Mouse (Mus musculus) heart, embryonic 12.5 days (tissue): ENCODE data around the gene Mpi. TPM values are rescaled to one million over a fixed set of nuclear protein-coding genes. Genes with fewer than 3 reads are reported as not detected.
A peak's percentile ranks its signal among the peaks of the same experiment; 100 is the strongest.

ENCODE experiments used
- ATAC-seq: fragments of 200-750 bp; cut with Nextera tagmentation; 2 replicates; pipeline ENCODE4 v1.8.0; 2017; ENCODE audit warnings: moderate TSS enrichment, moderate library complexity; ENCODE audit not compliant: insufficient number of reproducible peaks, low FRiP score
- H3K27ac ChIP-seq: fragments of 300-500 bp; sonication (generic); 2 replicates; pipeline ENCODE4 v1.5.1; 2016; ENCODE audit warnings: mild to moderate bottlenecking, moderate library complexity; ENCODE audit not compliant: poor library complexity, severe bottlenecking
- H3K27me3 ChIP-seq: fragments of 300-500 bp; sonication (generic); replicated peaks from 2 replicates; pipeline ENCODE4 v1.6.1; 2016; ENCODE audit warnings: mild to moderate bottlenecking, moderate library complexity
- H3K36me3 ChIP-seq: fragments of 300-500 bp; sonication (generic); 2 replicates; pipeline ENCODE4 v1.6.1; 2016; ENCODE audit warnings: mild to moderate bottlenecking, moderate library complexity
- H3K4me1 ChIP-seq: fragments of 300-500 bp; sonication (generic); replicated peaks from 2 replicates; pipeline ENCODE4 v1.6.1; 2016; ENCODE audit warnings: mild to moderate bottlenecking
- H3K4me2 ChIP-seq: fragments of 300-500 bp; sonication (generic); 2 replicates; pipeline ENCODE4 v1.6.1; 2016; ENCODE audit warnings: mild to moderate bottlenecking, moderate library complexity
- H3K4me3 ChIP-seq: fragments of 300-500 bp; sonication (generic); 2 replicates; pipeline ENCODE4 v1.5.1; 2016; ENCODE audit warnings: mild to moderate bottlenecking
- H3K9ac ChIP-seq: fragments of 300-500 bp; sonication (generic); 2 replicates; pipeline ENCODE4 v1.6.1; 2016; ENCODE audit warnings: mild to moderate bottlenecking, moderate library complexity
- H3K9me3 ChIP-seq: fragments of 300-500 bp; sonication (generic); replicated peaks from 2 replicates; pipeline ENCODE4 v1.6.1; 2016; ENCODE audit warnings: mild to moderate bottlenecking, moderate library complexity
- WGBS: fragments of 180-500 bp; shearing (Covaris S2); methylation state at CpG from one replicate; pipeline ENCODE4 v1.1.7; 2016; 5-methylcytosine and 5-hydroxymethylcytosine counted together
- polyA plus RNA-seq: library from polyadenylated mRNA; unstranded; fragments of >200 nt; fragmentation: Nextera tagmentation; extraction: Ambion mirVana; gene quantifications from 2 replicates; pipeline ENCODE4 v1.2.1, GENCODE M21; 2016

The Mpi gene
- polyA plus RNA-seq, 1 experiment from 2014 or later, result 75.6 TPM

DNA sequence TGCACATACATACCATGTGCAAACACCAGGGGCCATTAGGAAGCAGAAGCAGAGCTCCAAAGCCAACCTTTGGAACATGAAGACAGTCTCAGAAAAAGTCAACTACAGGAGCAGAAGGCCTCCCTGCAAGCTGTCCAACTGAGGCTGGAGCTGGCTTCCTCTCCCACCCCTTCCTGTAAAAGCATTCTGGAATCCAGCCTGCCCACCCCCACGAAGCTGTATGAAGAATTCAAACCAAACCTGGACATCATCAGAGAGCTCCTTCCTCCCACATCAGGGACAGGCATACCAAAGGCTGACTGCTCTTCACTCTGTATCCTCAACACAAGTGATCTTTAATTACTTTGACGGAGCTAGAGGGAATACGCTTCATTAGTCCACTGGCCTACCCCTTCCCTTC lies 8.6 kb downstream of the Mpi start:
- Histone ChIP-seq H3K4me2 (no peak overlapping the region), H3K27me3 (no peaks in the 10 kb centered on the region), H3K9ac (no peak overlapping the region), H3K36me3 (peaks cover 89% of the 10 kb centered on the region), H3K9me3 (no peaks in the 10 kb centered on the region), H3K27ac (no peak overlapping the region), H3K4me3 (no peak overlapping the region), H3K4me1 (peaks cover 18% of the 10 kb centered on the region)
- no peak for ATAC-seq
- 79% methylated on average over 3 of the region's 3 CpGs for WGBS

DNA sequence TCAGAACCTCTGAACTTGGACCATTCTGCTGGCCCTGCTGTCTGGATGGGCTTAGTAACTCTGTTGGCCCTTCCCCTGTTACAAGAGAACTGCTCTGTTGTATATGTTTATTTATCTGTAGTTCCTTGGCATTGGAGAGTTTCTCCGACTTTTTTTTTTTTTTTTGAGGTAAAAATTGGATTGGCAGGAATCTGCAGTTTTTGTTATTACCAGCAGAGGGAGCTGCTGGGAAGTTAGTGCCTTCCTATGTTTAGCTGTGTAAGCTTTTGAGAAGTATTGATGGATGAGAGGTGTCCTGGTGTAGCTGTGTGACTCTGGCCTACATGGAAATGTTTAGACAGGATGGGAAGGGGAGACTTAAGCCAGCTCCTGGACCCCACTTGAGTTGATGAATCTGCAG lies 11.3 kb downstream of the Mpi start:
- Histone ChIP-seq H3K4me2 (no peak overlapping the region), H3K9ac (no peak overlapping the region), H3K4me3 (no peak overlapping the region), H3K27ac (no peak overlapping the region), H3K36me3 (peaks cover 70% of the 10 kb centered on the region), H3K27me3 (no peaks in the 10 kb centered on the region), H3K4me1 (peaks cover 14% of the 10 kb centered on the region), H3K9me3 (no peaks in the 10 kb centered on the region)
- no peak for ATAC-seq
- 13% methylated on average over 1 of the region's 1 CpGs for WGBS

DNA sequence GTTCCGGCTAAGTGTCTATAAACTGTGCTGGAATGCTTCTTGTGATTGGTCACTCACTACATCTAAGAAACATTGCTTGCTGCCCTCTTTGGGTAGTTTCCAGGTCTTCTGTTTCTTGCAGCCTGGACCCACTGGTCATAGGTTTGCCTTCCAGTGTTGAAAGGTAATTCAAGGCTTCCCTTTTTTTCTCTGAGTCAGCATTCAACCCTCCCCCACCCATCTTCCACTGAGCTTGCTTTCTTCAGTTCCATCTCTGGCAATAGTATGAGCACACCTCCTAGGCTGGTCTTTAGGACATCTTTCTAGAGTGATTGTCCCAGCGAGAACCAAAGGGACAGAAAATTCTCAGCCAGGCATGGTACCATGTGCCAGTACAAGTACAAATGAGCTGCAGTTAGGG lies 13.0 kb downstream of the Mpi start:
- no peak overlapping the region for H3K4me3 ChIP-seq
- no peak overlapping the region for H3K9ac ChIP-seq
- H3K4me2 ChIP-seq, result no peak overlapping the region
- H3K27me3 ChIP-seq, result no peaks in the 10 kb centered on the region
- H3K27ac ChIP-seq, result no peak overlapping the region
- H3K9me3 ChIP-seq, result no peaks in the 10 kb centered on the region
- no peak for ATAC-seq
- H3K4me1 ChIP-seq, result peaks cover 14% of the 10 kb centered on the region
- WGBS, result 87% methylated on average over 2 of the region's 2 CpGs
- peaks cover 56% of the 10 kb centered on the region for H3K36me3 ChIP-seq

GRCm38 (mm10) chr9:57537728-57538181 lies 14.8 kb downstream of the Mpi start:
- H3K36me3 ChIP-seq, result peaks cover 52% of the 10 kb centered on the region
- peak; percentile 54 for ATAC-seq

DNA sequence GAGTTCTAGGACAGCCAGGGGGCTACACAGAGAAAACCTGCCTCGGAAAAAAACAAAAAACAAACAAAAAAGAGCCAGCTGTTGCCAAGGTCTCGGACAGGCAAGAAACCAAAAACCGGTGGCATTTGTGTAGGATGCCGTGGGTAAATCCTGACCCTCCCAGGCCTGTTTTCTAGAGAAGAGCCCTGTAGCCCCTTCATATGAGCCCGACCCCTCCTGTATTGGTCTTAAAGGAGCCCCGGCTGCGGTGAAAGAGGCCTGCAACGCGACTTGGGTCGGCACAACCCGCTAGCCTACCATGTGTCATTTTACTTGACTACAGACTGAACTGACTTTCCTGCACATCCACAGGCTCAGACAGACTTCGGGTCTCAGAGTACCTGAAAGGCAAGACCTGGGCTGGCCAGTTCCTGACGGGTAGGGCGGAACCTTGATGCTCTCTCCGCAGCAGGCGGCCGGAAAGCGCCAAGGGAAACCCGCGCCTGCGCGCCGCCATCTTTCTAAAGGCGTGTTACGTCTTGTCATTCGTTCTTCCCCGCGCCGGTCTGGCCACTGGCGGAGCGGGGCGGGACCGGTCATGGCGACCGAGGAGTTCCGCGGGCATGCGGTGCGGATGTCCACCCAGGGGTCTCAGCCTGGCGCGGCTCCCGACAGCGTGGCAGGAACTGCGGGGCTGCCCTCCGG lies 15.4 kb downstream of the Mpi start, which contains the start of gene Fam219b:
Gene Fam219b (plus strand): TSS at position 485 of the 684 bp plus-strand sequence.
- Histone ChIP-seq H3K4me3 (peak within 1 kb of the TSS; percentile 81), H3K9me3 (no peaks in the 10 kb centered on the region), H3K4me2 (peak within 1 kb of the TSS; percentile 71), H3K36me3 (peaks cover 52% of the 10 kb centered on the region), H3K27me3 (no peaks in the 10 kb centered on the region), H3K27ac (peak within 1 kb of the TSS; percentile 83), H3K9ac (peak within 1 kb of the TSS; percentile 85), H3K4me1 (peaks cover 14% of the 10 kb centered on the region)
- ATAC-seq, result peak; percentile 85
- WGBS, result 3% methylated on average over 45 of the region's 45 CpGs

More at GRCm38 (mm10) chr9:57537728-57538181, 14.8 kb downstream of the Mpi start:
- Histone ChIP-seq H3K9ac (peak overlapping the region; percentile 85), H3K27ac (peak overlapping the region; percentile 83), H3K4me1 (peaks cover 14% of the 10 kb centered on the region), H3K4me2 (peak overlapping the region; percentile 71), H3K9me3 (no peaks in the 10 kb centered on the region), H3K27me3 (no peaks in the 10 kb centered on the region), H3K4me3 (peak overlapping the region; percentile 81)
- under 1% methylated on average over 24 of the region's 24 CpGs for WGBS

GRCm38 (mm10) chr9:57536362-57536761 lies 16.2 kb downstream of the Mpi start:
- Histone ChIP-seq H3K9me3 (no peaks in the 10 kb centered on the region), H3K9ac (no peak overlapping the region; the same call in 1 of the 2 replicates), H3K36me3 (peaks cover 58% of the 10 kb centered on the region), H3K4me1 (peaks cover 14% of the 10 kb centered on the region), H3K27ac (no peak overlapping the region), H3K4me3 (peak overlapping the region; percentile 81), H3K4me2 (peak overlapping the region; percentile 71; the same call in 1 of the 2 replicates), H3K27me3 (no peaks in the 10 kb centered on the region)
- whole genome bisulfite sequencing, result 87% methylated on average over 5 of the region's 5 CpGs
- ATAC-seq, result no peak

DNA sequence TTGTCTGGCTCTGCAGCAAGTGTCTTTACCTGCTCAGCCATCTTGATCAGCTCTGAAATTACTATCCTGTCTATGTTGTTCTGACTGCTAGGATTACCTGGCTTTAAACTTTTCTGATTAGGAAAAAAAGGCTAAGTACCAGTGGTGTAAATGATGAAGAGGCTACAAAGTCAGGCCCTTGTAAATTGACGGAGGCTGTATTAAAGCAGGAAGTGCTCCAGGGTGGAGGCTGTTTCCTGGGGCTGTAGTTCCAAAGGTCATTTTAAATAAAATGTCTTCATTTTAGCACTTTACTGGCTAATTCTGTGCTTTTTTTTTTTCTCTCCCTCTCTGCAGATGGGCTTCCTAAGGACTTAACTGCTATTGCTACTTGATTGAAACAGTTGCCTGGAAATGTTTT lies 20.6 kb downstream of the Mpi start:
- no peaks in the 10 kb centered on the region for H3K9me3 ChIP-seq
- peaks cover 53% of the 10 kb centered on the region for H3K36me3 ChIP-seq
- peaks cover 4% of the 10 kb centered on the region for H3K4me1 ChIP-seq
- WGBS, result 77% methylated on average over 1 of the region's 1 CpGs
- ATAC-seq, result no peak
- H3K4me2 ChIP-seq, result no peak overlapping the region
- H3K27ac ChIP-seq, result no peak overlapping the region
- H3K9ac ChIP-seq, result no peak overlapping the region
- H3K4me3 ChIP-seq, result no peak overlapping the region
- H3K27me3 ChIP-seq, result no peaks in the 10 kb centered on the region

GRCm38 (mm10) chr9:57526435-57526834 lies 26.1 kb downstream of the Mpi start:
- no peak overlapping the region for H3K9ac ChIP-seq
- no peaks in the 10 kb centered on the region for H3K27me3 ChIP-seq
- H3K4me1 ChIP-seq, result peaks cover 33% of the 10 kb centered on the region
- no peak for ATAC-seq
- H3K27ac ChIP-seq, result no peak overlapping the region
- peaks cover 22% of the 10 kb centered on the region for H3K36me3 ChIP-seq
- no peak overlapping the region for H3K4me3 ChIP-seq
- H3K4me2 ChIP-seq, result no peak overlapping the region
- H3K9me3 ChIP-seq, result no peaks in the 10 kb centered on the region

- H3K4me1 ChIP-seq, result peaks cover 33% of the 10 kb centered on the region
- no peaks in the 10 kb centered on the region for H3K27me3 ChIP-seq
- no peak overlapping the region; the same call in 1 of the 2 replicates for H3K27ac ChIP-seq
- H3K36me3 ChIP-seq, result peaks cover 16% of the 10 kb centered on the region
- no peaks in the 10 kb centered on the region for H3K9me3 ChIP-seq
- no peak overlapping the region for H3K4me2 ChIP-seq
- no peak overlapping the region for H3K4me3 ChIP-seq
- no peak for ATAC-seq
- H3K9ac ChIP-seq, result no peak overlapping the region
- 73% methylated on average over 2 of the region's 2 CpGs for WGBS
Measured at GRCm38 (mm10) chr9:57525516-57525915, 27.0 kb downstream of the Mpi start.

DNA sequence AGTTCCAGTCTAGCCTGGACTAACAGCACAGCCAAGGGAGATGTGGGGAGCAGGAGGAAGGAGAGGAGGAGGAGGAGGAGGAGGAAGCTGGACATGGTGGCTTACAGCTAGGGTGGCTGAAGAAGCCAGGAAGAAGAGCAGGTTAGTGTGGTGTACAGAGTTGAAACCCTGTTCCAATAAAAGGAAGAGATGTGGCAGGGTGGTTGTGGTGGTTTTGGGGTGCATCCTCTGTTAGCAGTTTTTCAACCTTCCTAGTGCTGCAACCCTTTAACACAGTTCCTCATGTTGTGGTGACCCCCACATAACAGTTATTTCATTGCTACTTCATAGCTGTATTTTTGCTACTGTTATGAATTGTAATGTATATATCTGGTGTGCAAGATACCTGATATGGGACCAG lies 28.1 kb downstream of the Mpi start:
- H3K27me3 ChIP-seq, result no peaks in the 10 kb centered on the region
- peak overlapping the region; percentile 17; the same call in 1 of the 2 replicates for H3K4me2 ChIP-seq
- ATAC-seq, result no peak
- H3K9ac ChIP-seq, result peak overlapping the region; percentile 33; the same call in 1 of the 2 replicates
- no peaks in the 10 kb centered on the region for H3K9me3 ChIP-seq
- H3K36me3 ChIP-seq, result peaks cover 8% of the 10 kb centered on the region
- peaks cover 33% of the 10 kb centered on the region for H3K4me1 ChIP-seq
- no peak overlapping the region for H3K27ac ChIP-seq
- H3K4me3 ChIP-seq, result no peak overlapping the region

DNA sequence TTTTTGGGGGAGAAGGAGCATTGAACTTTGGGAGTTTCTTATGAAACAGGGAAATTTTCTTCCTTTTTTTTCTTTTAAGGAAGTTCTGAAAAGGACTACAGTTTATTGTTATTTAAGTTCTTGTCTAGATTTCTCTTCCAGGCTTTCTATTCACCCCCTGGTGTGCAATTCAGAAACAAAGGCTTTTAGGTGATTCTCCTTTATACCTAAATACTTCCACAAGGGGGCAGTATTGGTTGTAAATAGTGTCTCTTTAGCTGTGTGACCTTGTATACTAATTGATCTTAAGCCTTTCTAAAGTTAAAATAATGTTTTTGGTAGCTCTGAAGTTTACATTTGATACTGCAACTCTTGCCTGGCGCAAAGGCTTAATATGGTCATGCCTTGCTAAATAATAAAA lies 28.8 kb downstream of the Mpi start:
- no peak overlapping the region for H3K9ac ChIP-seq
- peaks cover 1% of the 10 kb centered on the region; the same call in 1 of the 2 replicates for H3K36me3 ChIP-seq
- WGBS, result 78% methylated on average over 1 of the region's 1 CpGs
- no peak for ATAC-seq
- no peak overlapping the region for H3K4me2 ChIP-seq
- no peaks in the 10 kb centered on the region for H3K9me3 ChIP-seq
- H3K4me3 ChIP-seq, result no peak overlapping the region
- H3K27ac ChIP-seq, result no peak overlapping the region
- no peaks in the 10 kb centered on the region for H3K27me3 ChIP-seq
- peaks cover 33% of the 10 kb centered on the region for H3K4me1 ChIP-seq

GRCm38 (mm10) chr9:57522861-57523246 lies 29.7 kb downstream of the Mpi start:
- Histone ChIP-seq H3K4me3 (peak overlapping the region; percentile 92), H3K4me1 (peaks cover 33% of the 10 kb centered on the region), H3K9ac (peak overlapping the region; percentile 97), H3K36me3 (no peaks in the 10 kb centered on the region), H3K27ac (no peak overlapping the region), H3K4me2 (peak overlapping the region; percentile 73), H3K9me3 (no peaks in the 10 kb centered on the region), H3K27me3 (no peaks in the 10 kb centered on the region)
- WGBS, result 60% methylated on average over 4 of the region's 4 CpGs
- ATAC-seq, result no peak
